Mouse (Mus musculus): ENCODE measurements around the gene Aarsd1.
"Not testable (repeated sequence)": the region's sequence is repeated elsewhere in the genome, so short reads cannot be mapped to it uniquely, and the experiment has no call there.

The Aarsd1 gene

GRCm38 (mm10) chr11:101446860-101447259 is 29.4 kb upstream of the Aarsd1 start:
- DNase-seq, result not testable (repeated sequence)

GRCm38 (mm10) chr11:101446319-101446718 is 28.9 kb upstream of the Aarsd1 start:
- DNase-seq, result no peak

DNA sequence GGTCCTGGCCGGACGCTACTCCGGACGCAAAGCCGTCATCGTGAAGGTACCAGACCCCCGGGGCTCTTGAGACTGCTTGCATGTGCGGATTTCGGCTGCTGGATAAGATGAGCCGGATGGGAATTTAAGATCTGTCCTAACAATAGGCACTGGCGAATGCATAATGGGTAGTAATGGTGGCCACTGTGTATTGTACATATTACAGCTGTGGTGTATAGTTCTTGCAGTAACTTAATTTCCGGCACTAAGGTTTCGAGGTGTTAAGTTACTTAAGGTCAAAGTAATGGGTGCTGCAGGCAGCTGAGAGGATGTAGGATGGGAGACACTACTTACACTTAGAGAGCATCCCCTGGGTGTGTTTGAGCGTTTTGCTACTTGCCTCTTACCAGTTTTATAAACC is 25.3 kb upstream of the Aarsd1 start:
- DNase-seq, result no peak

GRCm38 (mm10) chr11:101442127-101442693 is 24.8 kb upstream of the Aarsd1 start, which contains the start of gene Rpl27:
Gene Rpl27 (plus strand): TSS chr11:101442298.
- peak; percentile 98 to 99 for DNase-seq

DNA sequence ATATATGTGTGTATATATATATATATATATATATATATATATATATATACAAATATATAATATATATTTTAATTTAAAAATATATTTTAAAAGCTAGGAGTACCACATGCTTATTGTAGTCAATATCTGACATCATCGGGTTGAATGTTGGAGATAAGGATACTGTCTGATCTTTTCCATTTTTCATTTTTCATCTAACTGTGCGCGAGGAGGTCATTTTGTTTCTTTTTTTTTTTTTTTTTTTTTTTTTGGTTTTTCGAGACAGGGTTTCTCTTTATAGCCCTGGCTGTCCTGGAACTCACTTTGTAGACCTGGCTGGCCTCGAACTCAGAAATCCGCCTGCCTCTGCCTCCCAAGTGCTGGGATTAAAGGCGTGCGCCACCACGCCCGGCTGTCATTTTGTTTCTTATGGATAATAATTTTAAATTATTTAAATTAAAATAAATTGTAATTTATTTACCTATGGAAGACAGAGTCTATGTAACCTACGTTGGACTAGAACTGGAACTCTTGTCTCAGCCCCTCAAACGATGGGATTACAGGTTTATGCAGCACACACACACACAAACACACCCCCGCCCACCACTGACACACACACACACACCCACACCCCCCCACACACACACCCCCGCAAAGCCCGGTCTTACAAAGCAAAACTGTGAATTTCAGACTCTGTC is 24.2 kb upstream of the Aarsd1 start:
- DNase-seq, result not testable (repeated sequence)

DNA sequence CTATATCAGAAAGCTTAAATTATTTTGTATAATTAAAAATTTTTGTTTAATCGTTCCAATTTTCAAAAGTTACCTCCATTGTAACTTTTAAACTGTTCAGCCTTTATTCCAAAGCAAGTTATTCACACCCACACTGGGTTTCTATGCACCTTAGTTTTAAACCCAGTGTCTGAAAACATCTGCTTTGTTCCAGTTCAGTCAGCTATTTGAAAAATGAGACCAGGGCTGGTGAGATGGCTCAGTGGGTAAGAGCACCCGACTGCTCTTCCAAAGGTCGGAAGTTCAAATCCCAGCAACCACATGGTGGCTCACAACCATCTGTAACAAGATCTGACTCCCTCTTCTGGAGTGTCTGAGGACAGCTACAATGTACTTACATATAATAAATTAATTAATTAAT is 20.6 kb upstream of the Aarsd1 start:
- DNase-seq, result not testable (repeated sequence)

DNA sequence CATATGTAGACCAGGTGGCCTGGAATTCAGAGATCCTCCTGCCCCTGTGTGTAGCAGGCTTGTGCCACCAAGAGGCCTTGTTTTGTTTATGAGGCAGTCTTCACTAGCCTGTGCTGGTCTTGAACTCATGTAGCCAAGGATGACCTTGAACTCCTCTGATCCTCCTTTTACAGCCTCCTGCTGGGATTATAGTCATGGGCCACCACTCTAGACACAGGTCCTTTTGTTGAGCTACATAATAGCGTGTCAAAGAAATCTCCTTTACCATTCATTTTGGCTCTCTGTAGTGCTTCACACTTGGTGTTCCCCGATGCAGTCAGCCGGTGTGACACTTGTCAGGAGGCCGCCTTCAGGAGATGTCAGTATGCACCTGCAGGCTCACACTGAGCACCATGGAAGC is 19.5 kb upstream of the Aarsd1 start:
- no peak for DNase-seq

GRCm38 (mm10) chr11:101435831-101436230 is 18.4 kb upstream of the Aarsd1 start:
- DNase-seq, result no peak

DNA sequence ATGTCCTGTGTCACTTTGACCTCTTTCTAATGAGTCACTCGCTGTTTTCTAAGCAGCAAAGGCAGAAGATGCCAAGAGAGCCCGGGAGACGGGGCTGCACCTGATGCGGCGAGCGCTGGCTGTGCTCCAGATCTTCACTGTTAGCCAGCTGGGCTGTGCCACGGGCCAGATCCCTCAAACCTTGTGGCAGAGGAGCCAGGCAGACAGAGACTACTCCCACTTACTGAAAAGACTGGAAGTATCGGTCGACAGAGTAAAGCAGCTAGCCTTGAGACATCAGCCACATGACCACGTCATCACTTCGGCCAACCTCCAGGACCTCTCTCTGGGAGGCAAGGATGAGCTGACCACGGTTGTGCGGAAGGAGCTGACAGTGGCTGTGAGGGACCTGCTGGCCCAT is 16.0 kb upstream of the Aarsd1 start:
- DNase-seq, result peak; percentile 81 to 84

- no peak for DNase-seq
These were observed 13.9 kb upstream of the Aarsd1 start for GRCm38 (mm10) chr11:101431327-101431726.

DNA sequence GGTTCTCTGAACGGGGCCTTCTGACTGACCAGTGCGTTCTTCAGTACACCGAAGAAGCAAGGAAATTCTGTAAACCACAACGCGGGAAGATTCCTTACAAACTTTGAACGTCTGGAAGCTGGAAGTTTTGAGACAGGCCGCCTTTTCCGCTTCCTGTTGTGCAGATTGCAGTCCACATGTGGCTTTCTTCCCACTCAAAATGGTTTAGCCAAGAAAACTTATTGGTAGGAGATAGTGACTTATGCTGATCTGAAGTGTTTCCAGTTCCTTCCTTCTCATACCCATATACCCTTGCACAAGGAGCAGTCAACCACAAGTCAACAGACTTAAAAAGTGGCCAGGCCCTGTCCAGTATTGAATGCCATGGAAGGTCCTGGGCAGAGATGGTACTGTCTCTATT is 8.8 kb upstream of the Aarsd1 start:
- no peak for DNase-seq

DNA sequence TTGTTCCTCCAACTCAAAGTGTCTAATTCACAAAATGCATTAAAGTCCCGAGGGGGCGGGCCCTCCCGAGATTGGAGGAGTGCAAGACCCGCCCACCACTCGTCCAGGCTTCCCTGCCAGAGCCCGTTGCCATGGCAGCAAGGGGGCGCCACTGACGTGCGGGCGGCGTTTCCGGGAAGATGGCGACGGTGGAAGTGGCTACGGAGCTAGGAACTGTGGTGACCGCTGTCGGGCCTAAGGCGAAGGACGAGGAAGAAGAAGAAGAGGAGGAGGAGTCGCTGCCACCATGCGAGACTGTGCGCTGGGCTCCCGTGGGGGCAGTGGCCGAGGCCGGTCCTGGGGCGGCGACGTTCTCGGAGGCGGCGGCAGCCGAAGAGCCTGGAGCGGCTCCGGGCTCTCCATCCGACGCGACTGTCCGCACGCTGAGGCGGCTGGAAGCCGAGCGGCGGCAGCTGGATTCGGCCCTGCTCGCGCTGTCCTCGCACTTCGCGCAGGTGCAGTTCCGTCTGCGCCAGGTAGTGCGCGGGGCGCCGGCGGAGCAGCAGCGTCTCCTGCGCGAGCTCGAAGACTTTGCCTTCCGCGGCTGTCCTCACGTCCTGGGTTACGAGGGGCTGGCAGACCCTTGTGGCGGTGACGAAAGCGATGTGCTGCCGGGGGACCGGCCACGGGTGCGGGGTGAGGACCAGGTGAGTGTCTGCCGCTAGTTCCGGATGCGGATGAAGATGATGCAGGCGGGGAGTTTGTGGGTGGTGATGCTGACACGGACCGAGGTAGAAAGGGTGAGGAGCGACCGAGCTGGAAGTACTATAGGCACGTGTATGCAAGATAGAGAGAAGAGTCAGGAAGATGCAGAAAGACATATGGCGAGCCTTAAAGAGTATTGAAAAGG is 7.8 kb upstream of the Aarsd1 start, which contains the start of the genes Rundc1 and Ptges3l:
Gene Rundc1, plus strand, starts transcription at position 161 of the 889 bp plus-strand sequence.
Gene Ptges3l, minus strand, starts transcription at position 409 of the 889 bp plus-strand sequence.
- DNase-seq, result peak; percentile 100

DNA sequence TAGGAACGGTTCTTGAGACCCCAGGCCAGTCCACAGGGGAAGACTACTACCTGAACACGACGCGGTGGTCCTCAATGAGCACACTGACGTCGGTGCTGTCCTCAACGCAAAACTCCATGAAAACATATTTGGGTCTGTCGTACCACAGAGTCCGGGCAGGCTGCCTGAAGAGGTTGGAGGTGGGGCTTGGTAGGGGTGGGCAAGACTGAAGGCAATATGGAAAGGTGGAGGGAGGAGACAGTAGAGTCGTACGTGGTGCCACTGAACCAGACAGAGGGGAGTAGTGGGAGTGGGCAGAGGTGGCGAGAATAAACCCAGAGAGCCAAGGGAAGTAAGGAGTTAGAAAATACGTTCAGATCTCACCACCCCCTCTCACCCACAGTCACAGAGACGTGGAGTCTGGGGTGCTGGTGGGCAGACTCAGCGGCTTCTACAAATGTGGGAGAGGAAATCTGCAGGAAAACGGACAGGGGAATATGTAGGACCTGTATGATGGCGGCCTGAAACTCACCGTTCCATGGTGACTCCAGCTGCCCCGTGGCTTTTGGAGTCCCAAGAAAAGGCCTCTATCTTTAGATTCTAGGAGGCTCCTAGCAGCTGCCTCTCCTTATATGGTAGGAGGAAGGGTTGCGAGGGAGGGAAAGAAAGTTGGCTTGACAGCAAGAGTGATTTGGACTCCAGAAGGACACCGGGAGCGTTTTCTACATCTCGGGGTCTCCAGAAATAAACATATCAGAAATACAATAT is 6.9 kb upstream of the Aarsd1 start, which contains the start of gene Gm27029:
Gene Gm27029, minus strand, starts transcription at position 692 of the 747 bp plus-strand sequence.
- DNase-seq, result peak; percentile 59 to 66

- no peak for DNase-seq
These were observed 2.7 kb upstream of the Aarsd1 start for GRCm38 (mm10) chr11:101420148-101420547.

DNA sequence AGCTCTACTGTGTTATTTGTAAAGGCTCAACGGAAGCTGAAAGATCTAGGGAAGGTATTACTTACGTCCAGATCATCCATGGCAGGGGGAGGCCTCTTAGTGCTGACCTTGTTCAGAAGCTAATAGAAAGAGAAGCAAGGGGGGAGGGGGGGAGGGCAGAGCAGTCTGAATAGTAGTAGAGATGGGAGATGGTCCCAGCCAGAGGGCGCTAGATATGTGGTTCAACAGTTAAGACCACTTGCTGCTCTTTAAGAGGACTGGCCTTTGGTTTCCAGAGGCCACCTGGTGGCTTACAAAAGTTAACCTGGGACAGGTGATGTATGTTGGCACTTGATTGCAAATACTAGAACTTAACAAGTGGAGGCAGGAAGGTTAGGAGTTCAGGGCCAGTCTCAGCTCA is 2.2 kb upstream of the Aarsd1 start:
- DNase-seq, result peak in 1 of 2 experiments; percentile 36

DNA sequence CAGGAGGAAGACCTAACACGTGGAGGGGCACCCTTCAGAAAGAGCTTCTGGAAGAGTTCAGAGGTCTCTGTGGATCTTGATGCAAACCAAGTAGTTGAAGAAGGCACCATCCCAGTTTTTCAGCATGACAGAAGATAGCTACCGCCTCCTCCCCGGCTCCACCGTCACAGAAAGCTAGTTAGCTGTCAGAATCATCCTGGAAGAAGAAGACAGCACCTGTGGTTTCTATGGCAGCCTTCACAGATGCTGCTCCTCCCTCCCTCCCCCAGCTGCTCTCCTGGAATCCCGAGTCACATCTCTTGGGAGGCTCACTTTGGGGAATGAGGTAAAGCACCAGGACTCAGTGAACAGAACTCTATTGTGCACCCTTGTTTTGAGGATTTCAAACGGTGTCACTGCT is 1.6 kb upstream of the Aarsd1 start:
- no peak for DNase-seq

- no peak for DNase-seq
These were observed 848 bp downstream of the Aarsd1 start for GRCm38 (mm10) chr11:101416433-101417100.

GRCm38 (mm10) chr11:101415306-101415705 is 2.1 kb downstream of the Aarsd1 start:
- no peak for DNase-seq

- peak; percentile 90 to 91 for DNase-seq
These were observed 22.3 kb downstream of the Aarsd1 start for GRCm38 (mm10) chr11:101395110-101395509.

GRCm38 (mm10) chr11:101381817-101382216 is 35.6 kb downstream of the Aarsd1 start:
- DNase-seq, result no peak

- no peak for DNase-seq
These were observed 38.5 kb downstream of the Aarsd1 start for GRCm38 (mm10) chr11:101378926-101379325.

- not testable (repeated sequence) for DNase-seq
These were observed 39.2 kb downstream of the Aarsd1 start for GRCm38 (mm10) chr11:101378196-101378595.
